Mouse (Mus musculus): ENCODE data around the gene S100a13.

GRCm38 (mm10) chr3:90465686-90466310 is 48.4 kb upstream of the S100a13 start, which contains the start of gene Npr1:
- TF ChIP-seq POLR2A (IDR thresholded peaks at IDR 0.05; ENCODE audit: low read depth, low read length) (peak; percentile 48), CTCF (conservative IDR thresholded peaks at IDR 0.05; ENCODE audit: insufficient read depth, insufficient read length, low read depth, low read length) (no peak)

All from kidney, adult 2 months (tissue).